Mouse (Mus musculus) lung, postnatal 0 days (tissue): Measurements from ENCODE around the gene Gm9913.

Experiments used
- CTCF ChIP-seq: IDR thresholded peaks from 2 replicates; pipeline ENCODE4 v1.5.1; 2016; ENCODE audit warnings: antibody characterized with exemption, mild to moderate bottlenecking
- EP300 ChIP-seq: IDR thresholded peaks from 2 replicates; pipeline ENCODE4 v1.6.1; 2016; ENCODE audit warnings: antibody characterized with exemption, mild to moderate bottlenecking, control low read depth

DNA sequence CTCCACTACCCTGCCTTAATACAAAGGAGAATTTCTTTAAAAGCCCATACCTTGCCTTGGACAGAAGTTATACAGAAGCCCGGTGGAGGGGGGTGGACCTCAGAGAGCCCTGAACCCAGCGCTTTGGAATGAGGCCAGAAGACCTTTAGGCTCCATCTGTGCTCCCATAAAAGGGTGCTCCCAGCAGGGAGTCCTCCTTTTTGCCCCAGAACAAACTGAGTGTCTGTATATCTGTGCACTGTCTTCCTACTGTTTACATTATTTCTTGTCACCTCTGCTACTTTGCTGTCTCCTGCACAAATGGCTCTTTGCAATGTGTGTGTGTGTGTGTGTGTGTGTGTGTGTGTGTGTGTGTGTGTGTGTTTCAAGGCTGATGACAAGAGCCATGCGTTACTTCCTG is 45.8 kb upstream of the Gm9913 start:
- no peak for TF ChIP-seq CTCF
- TF ChIP-seq EP300, result no peak
